Mouse (Mus musculus): ENCODE results near the gene Dhx15. TPM values are rescaled to one million over a fixed set of nuclear protein-coding genes. Genes with fewer than 3 reads are reported as not detected.

Gene Dhx15
- polyA plus RNA-seq, 1 experiment from 2014 or later: 112 TPM

DNA sequence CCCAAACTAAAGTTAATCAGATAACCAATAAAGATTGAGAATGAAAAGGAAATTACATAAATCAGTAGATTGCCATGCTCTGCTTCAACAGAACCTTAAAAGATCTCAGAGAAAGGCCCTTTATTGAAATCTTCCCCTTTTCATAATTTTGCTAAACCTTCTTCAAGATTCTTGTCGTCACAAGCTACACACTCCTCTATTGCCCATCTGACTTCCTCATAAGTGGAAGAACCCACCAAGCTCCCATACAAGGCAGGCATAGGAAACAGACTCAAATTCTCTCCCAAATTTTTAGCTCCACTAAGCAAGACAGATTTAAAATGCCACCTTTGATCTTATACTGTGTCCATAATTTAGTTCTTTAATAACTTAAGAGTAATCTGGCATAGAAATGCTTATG lies 13.0 kb downstream of the Dhx15 start:
- no peak overlapping the region for H3K4me2 ChIP-seq
- no peak for ATAC-seq (ENCODE audit: low FRiP score)
- H3K36me3 ChIP-seq (ENCODE audit: control insufficient read depth, insufficient read depth, low read length): no peaks in the 10 kb centered on the region; the same call in 1 of the 2 replicates
- H3K27ac ChIP-seq (ENCODE audit: low read depth, low read length): no peak overlapping the region
- no peaks in the 10 kb centered on the region for H3K4me1 ChIP-seq (ENCODE audit: control insufficient read depth, insufficient read depth, low read length)
- 92% methylated on average over 1 of the region's 1 CpGs for WGBS
- no peak for DNase-seq (ENCODE audit: low spot score, missing footprints)
- no peaks in the 10 kb centered on the region for H3K9me3 ChIP-seq (ENCODE audit: control insufficient read depth, low read length)
- H3K4me3 ChIP-seq (ENCODE audit: low read depth, low read length): no peak overlapping the region
- no peak overlapping the region for H3K9ac ChIP-seq (ENCODE audit: low read length)
- no peaks in the 10 kb centered on the region for H3K27me3 ChIP-seq (ENCODE audit: control insufficient read depth, insufficient read depth, low read length)

DNA sequence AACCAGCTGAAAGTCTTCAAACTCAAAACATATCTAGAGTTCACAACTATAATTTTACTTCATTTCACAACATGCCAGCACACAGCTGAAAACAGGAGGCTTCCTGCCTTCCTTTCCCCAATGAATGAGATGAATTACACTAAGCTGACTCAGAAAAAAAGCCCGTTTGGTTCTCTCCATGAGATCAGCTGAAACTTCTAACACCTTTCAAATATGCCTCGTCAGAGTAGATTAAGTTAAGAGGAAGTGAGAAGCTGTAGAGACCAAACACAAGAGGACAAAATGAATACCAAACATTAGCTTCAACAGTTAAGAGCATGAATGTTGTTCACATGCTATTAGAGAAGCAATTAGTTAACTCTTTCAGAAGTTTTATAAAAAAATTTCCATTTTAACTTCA lies 21.8 kb downstream of the Dhx15 start:
- H3K4me3 ChIP-seq (ENCODE audit: low read depth, low read length): no peak overlapping the region
- no peaks in the 10 kb centered on the region for H3K4me1 ChIP-seq (ENCODE audit: control insufficient read depth, insufficient read depth, low read length)
- no peak overlapping the region for H3K27ac ChIP-seq (ENCODE audit: low read depth, low read length)
- 36% methylated on average over 2 of the region's 2 CpGs for WGBS
- H3K9me3 ChIP-seq (ENCODE audit: control insufficient read depth, low read length): no peaks in the 10 kb centered on the region
- DNase-seq (ENCODE audit: low spot score, missing footprints) (no peak), ATAC-seq (ENCODE audit: low FRiP score) (no peak)
- H3K27me3 ChIP-seq (ENCODE audit: control insufficient read depth, insufficient read depth, low read length): no peaks in the 10 kb centered on the region
- no peak overlapping the region for H3K9ac ChIP-seq (ENCODE audit: low read length)
- H3K36me3 ChIP-seq (ENCODE audit: control insufficient read depth, insufficient read depth, low read length): peaks cover 10% of the 10 kb centered on the region; the same call in 1 of the 2 replicates
- no peak overlapping the region for H3K4me2 ChIP-seq

DNA sequence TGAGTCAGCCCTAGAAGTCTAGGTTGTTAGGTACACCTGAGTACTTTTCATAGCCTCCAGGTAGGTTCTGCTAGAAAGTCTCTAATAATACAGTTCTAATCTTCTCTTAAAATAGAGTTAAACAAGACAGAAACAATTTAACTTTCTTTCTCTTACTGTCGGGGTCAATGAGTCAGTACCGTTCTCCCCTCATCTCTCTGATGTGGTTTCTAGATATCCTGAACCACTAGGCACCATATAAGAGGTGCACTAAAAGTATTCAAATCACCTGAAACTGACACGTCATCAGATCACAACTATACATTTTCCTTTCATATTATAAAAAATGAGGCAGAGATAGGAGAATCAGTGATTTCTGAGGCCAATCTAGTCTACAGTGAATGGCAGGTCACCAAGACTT lies 41.2 kb downstream of the Dhx15 start:
- Histone ChIP-seq H3K9me3 (ENCODE audit: control insufficient read depth, low read length) (no peaks in the 10 kb centered on the region), H3K4me3 (ENCODE audit: low read depth, low read length) (no peak overlapping the region), H3K4me2 (no peak overlapping the region), H3K9ac (ENCODE audit: low read length) (no peak overlapping the region), H3K4me1 (ENCODE audit: control insufficient read depth, insufficient read depth, low read length) (no peaks in the 10 kb centered on the region), H3K27me3 (ENCODE audit: control insufficient read depth, insufficient read depth, low read length) (no peaks in the 10 kb centered on the region), H3K36me3 (ENCODE audit: control insufficient read depth, insufficient read depth, low read length) (peaks cover 6% of the 10 kb centered on the region), H3K27ac (ENCODE audit: low read depth, low read length) (no peak overlapping the region)
- WGBS: 97% methylated on average over 3 of the region's 3 CpGs
- no peak for DNase-seq (ENCODE audit: low spot score, missing footprints)
- ATAC-seq (ENCODE audit: low FRiP score): no peak

DNA sequence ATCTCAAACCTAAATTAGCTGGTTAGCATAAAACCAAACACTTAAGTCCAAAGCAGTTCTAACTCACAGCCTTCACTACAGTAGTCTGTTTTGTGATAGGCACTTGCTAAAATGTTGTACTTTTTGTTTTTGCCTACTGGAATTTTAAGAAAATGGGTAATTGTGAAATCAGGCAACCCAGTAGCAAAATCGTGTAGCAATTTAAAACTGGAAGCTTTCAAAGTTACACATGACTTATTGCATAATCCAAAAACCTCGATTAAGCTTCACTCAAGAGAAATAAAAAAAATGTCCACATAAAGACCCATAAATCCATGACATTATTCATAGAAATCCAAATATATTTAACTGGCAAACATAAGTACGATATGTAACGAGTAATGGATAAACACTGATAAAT lies 43.2 kb downstream of the Dhx15 start:
- ATAC-seq (ENCODE audit: low FRiP score) (no peak), DNase-seq (ENCODE audit: low spot score, missing footprints) (no peak)
- H3K27ac ChIP-seq (ENCODE audit: low read depth, low read length): no peak overlapping the region
- no peaks in the 10 kb centered on the region for H3K4me1 ChIP-seq (ENCODE audit: control insufficient read depth, insufficient read depth, low read length)
- H3K4me2 ChIP-seq: no peak overlapping the region
- H3K9ac ChIP-seq (ENCODE audit: low read length): no peak overlapping the region
- no peak overlapping the region for H3K4me3 ChIP-seq (ENCODE audit: low read depth, low read length)
- no peaks in the 10 kb centered on the region for H3K9me3 ChIP-seq (ENCODE audit: control insufficient read depth, low read length)
- peaks cover 11% of the 10 kb centered on the region for H3K36me3 ChIP-seq (ENCODE audit: control insufficient read depth, insufficient read depth, low read length)
- no peaks in the 10 kb centered on the region for H3K27me3 ChIP-seq (ENCODE audit: control insufficient read depth, insufficient read depth, low read length)
- WGBS: 90% methylated on average over 4 of the region's 4 CpGs

DNA sequence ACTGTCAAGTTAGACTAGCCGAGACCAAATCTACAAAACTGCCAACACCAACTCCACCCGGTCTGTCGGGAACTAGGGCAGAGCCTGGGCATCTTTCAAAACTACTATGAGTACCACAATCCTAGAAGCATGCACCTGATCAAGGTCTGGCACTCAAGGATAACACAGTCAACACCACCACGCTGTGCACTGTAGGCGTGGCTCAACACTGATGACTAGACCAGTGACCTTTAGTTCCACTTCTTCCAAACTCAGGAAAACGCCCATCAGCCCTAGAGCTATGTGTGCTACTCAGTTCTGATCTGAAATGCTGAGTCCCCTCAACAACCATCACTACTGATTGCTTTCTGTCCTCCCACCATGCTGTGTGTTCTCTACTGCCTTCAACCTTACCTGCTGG lies 44.6 kb downstream of the Dhx15 start:
- Histone ChIP-seq H3K9me3 (ENCODE audit: control insufficient read depth, low read length) (no peaks in the 10 kb centered on the region), H3K36me3 (ENCODE audit: control insufficient read depth, insufficient read depth, low read length) (peaks cover 6% of the 10 kb centered on the region; the same call in 1 of the 2 replicates), H3K27me3 (ENCODE audit: control insufficient read depth, insufficient read depth, low read length) (no peaks in the 10 kb centered on the region), H3K27ac (ENCODE audit: low read depth, low read length) (no peak overlapping the region), H3K9ac (ENCODE audit: low read length) (no peak overlapping the region), H3K4me3 (ENCODE audit: low read depth, low read length) (no peak overlapping the region), H3K4me1 (ENCODE audit: control insufficient read depth, insufficient read depth, low read length) (no peaks in the 10 kb centered on the region), H3K4me2 (no peak overlapping the region)
- ATAC-seq (ENCODE audit: low FRiP score): no peak
- no peak for DNase-seq (ENCODE audit: low spot score, missing footprints)
- 95% methylated on average over 6 of the region's 6 CpGs for WGBS

DNA sequence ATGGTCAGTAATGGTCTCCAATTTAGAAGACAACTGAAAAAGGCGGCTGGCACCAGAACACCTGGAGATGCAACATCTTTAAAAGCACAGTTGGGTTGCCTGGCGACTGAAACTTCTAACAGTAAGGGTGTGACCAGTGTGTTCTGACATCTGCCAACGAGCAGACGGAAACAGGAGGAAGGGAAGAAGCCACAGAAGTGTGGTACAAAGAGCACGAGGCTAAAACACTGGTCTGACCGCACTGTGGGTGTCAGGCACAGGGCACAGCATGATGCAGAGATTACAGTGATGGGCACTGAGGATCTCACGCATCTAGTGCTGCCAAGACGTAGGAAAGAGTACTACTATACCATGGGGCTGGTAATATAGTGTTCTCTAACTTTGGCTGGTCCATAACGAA lies 48.4 kb downstream of the Dhx15 start:
- no peak overlapping the region for H3K27ac ChIP-seq (ENCODE audit: low read depth, low read length)
- WGBS: 92% methylated on average over 9 of the region's 9 CpGs
- H3K9ac ChIP-seq (ENCODE audit: low read length): no peak overlapping the region
- H3K27me3 ChIP-seq (ENCODE audit: control insufficient read depth, insufficient read depth, low read length): no peaks in the 10 kb centered on the region
- H3K9me3 ChIP-seq (ENCODE audit: control insufficient read depth, low read length): no peaks in the 10 kb centered on the region
- DNase-seq (ENCODE audit: low spot score, missing footprints) (no peak), ATAC-seq (ENCODE audit: low FRiP score) (no peak)
- H3K4me2 ChIP-seq: no peak overlapping the region
- H3K4me3 ChIP-seq (ENCODE audit: low read depth, low read length): no peak overlapping the region
- H3K4me1 ChIP-seq (ENCODE audit: control insufficient read depth, insufficient read depth, low read length): no peaks in the 10 kb centered on the region
- H3K36me3 ChIP-seq (ENCODE audit: control insufficient read depth, insufficient read depth, low read length): peaks cover 6% of the 10 kb centered on the region; the same call in 1 of the 2 replicates

DNA sequence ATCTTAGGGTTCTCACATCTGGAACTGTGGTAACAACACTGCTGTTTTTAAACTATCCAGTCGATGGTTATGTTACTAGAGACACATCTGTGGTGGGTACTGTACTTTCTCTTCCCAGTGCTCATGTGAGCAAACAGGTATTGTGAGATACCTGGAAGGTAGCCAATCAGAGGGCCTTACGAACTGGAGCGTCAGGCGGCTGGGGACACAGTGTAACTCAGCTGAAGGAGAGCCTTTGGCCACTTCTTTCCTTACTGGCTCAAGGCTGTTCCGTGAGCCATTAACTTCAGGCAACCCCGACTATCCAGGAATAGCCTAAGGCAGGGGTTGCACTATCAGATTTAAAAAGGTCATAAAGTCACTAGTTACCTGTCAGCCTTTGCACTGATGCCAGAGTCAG lies 51.5 kb downstream of the Dhx15 start:
- H3K4me1 ChIP-seq (ENCODE audit: control insufficient read depth, insufficient read depth, low read length): no peaks in the 10 kb centered on the region
- WGBS: 94% methylated on average over 6 of the region's 6 CpGs

DNA sequence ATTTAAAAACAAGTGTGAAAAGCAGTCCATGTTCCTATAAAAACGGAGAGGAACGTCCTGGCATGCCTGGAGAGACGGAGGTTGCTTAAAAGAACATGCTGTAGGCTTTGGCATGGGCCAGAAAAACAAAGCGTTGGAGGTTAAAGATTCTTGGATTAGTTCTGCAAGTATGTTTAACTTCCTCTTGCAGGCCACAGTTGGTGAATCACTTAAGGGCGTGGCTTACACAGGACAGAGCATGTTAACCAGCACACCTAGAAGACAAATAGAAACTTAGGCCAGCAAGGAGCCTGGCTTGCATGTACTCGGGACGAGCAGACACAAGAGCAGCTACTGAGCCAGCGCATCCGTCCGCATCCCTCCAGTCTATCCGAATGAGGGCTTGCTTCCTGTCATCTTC lies 52.2 kb downstream of the Dhx15 start:
- H3K9ac ChIP-seq (ENCODE audit: low read length): no peak overlapping the region
- DNase-seq (ENCODE audit: low spot score, missing footprints): no peak
- no peaks in the 10 kb centered on the region for H3K4me1 ChIP-seq (ENCODE audit: control insufficient read depth, insufficient read depth, low read length)
- no peak overlapping the region for H3K27ac ChIP-seq (ENCODE audit: low read depth, low read length)
- H3K27me3 ChIP-seq (ENCODE audit: control insufficient read depth, insufficient read depth, low read length): no peaks in the 10 kb centered on the region
- no peak for ATAC-seq (ENCODE audit: low FRiP score)
- no peak overlapping the region for H3K4me3 ChIP-seq (ENCODE audit: low read depth, low read length)
- no peaks in the 10 kb centered on the region for H3K9me3 ChIP-seq (ENCODE audit: control insufficient read depth, low read length)
- no peak overlapping the region for H3K4me2 ChIP-seq
- 95% methylated on average over 11 of the region's 11 CpGs for WGBS
- peaks cover 5% of the 10 kb centered on the region; the same call in 1 of the 2 replicates for H3K36me3 ChIP-seq (ENCODE audit: control insufficient read depth, insufficient read depth, low read length)

More for the DNA sequence above, 51.5 kb downstream of the Dhx15 start:
- no peak overlapping the region for H3K27ac ChIP-seq (ENCODE audit: low read depth, low read length)
- H3K9ac ChIP-seq (ENCODE audit: low read length): no peak overlapping the region
- no peak overlapping the region for H3K4me3 ChIP-seq (ENCODE audit: low read depth, low read length)
- H3K36me3 ChIP-seq (ENCODE audit: control insufficient read depth, insufficient read depth, low read length): peaks cover 5% of the 10 kb centered on the region; the same call in 1 of the 2 replicates
- no peak for ATAC-seq (ENCODE audit: low FRiP score)
- no peak for DNase-seq (ENCODE audit: low spot score, missing footprints)
- H3K27me3 ChIP-seq (ENCODE audit: control insufficient read depth, insufficient read depth, low read length): no peaks in the 10 kb centered on the region
- no peaks in the 10 kb centered on the region for H3K9me3 ChIP-seq (ENCODE audit: control insufficient read depth, low read length)
- H3K4me2 ChIP-seq: no peak overlapping the region

DNA sequence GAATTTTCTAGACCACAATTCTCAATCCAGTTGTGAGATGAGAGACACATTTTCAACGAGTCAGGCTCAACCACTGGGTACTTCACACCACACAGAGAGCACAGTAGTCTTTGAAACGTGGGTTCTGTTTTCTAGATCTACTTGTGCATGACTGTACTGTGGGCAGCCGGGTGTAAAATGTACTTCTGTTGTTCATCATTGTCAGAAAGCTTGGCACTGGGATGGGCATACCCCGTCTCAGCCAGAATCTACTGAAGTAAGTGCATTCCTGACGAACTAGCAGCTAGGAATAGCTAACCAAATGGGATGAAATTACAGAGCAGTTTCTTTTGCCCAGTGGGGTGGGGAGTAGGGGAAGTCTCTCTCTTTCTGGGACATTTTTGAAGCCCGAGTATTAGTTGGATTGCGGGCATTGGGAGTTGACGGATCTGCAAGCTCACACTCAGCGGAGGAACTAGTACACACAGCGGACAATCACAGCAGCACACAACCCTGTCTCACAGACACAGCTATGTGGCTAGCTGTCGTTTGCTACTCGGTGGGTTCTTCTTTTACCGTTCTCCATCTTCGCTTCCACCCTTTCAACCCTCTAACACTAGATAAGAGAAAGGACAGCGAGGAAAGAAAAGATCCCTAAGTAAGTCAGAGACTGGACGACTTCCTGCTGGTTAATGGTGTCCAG lies 54.7 kb downstream of the Dhx15 start:
- no peak overlapping the region for H3K4me2 ChIP-seq
- no peaks in the 10 kb centered on the region for H3K27me3 ChIP-seq (ENCODE audit: control insufficient read depth, insufficient read depth, low read length)
- no peaks in the 10 kb centered on the region for H3K4me1 ChIP-seq (ENCODE audit: control insufficient read depth, insufficient read depth, low read length)
- ATAC-seq (ENCODE audit: low FRiP score) (no peak), DNase-seq (ENCODE audit: low spot score, missing footprints) (no peak)
- no peaks in the 10 kb centered on the region for H3K9me3 ChIP-seq (ENCODE audit: control insufficient read depth, low read length)
- H3K36me3 ChIP-seq (ENCODE audit: control insufficient read depth, insufficient read depth, low read length): no peaks in the 10 kb centered on the region
- H3K27ac ChIP-seq (ENCODE audit: low read depth, low read length): no peak overlapping the region
- WGBS: 87% methylated on average over 16 of the region's 16 CpGs
- H3K9ac ChIP-seq (ENCODE audit: low read length): no peak overlapping the region
- no peak overlapping the region for H3K4me3 ChIP-seq (ENCODE audit: low read depth, low read length)

All from midbrain, embryonic 11.5 days (tissue).